Mouse (Mus musculus): ENCODE results near the gene Chst11.

Gene Chst11

GRCm38 (mm10) chr10:83131884-83132283, 146.6 kb downstream of the Chst11 start:
- in situ Hi-C loops (cut with MboI; ENCODE audit: unreplicated experiment in 2 of 2): no loop called here

GRCm38 (mm10) chr10:83133866-83134570, 148.7 kb downstream of the Chst11 start:
- in situ Hi-C loops (cut with MboI; ENCODE audit: unreplicated experiment in 2 of 2): no loop called here

GRCm38 (mm10) chr10:83134896-83135295, 149.6 kb downstream of the Chst11 start:
- in situ Hi-C loops (cut with MboI; ENCODE audit: unreplicated experiment in 2 of 2): no loop called here

- in situ Hi-C loops (cut with MboI; ENCODE audit: unreplicated experiment in 2 of 2): no loop called here
Measured at GRCm38 (mm10) chr10:83135963-83136362, 150.7 kb downstream of the Chst11 start.

GRCm38 (mm10) chr10:83137103-83137502, 151.8 kb downstream of the Chst11 start:
- in situ Hi-C loops (cut with MboI; ENCODE audit: unreplicated experiment in 2 of 2): no loop called here

GRCm38 (mm10) chr10:83139276-83139675, 154.0 kb downstream of the Chst11 start:
- in situ Hi-C loops (cut with MboI; ENCODE audit: unreplicated experiment in 2 of 2): no loop called here

- in situ Hi-C loops (cut with MboI; ENCODE audit: unreplicated experiment in 2 of 2): no loop called here
Measured at GRCm38 (mm10) chr10:83140258-83140936, 155.1 kb downstream of the Chst11 start.

- in situ Hi-C loops (cut with MboI; ENCODE audit: unreplicated experiment in 2 of 2): no loop called here
Measured at GRCm38 (mm10) chr10:83141434-83141833, 156.1 kb downstream of the Chst11 start.

- in situ Hi-C loops (cut with MboI; ENCODE audit: unreplicated experiment in 2 of 2): no loop called here
Measured at GRCm38 (mm10) chr10:83143049-83143448, 157.8 kb downstream of the Chst11 start.

- in situ Hi-C loops (cut with MboI; ENCODE audit: unreplicated experiment in 2 of 2): no loop called here
Measured at GRCm38 (mm10) chr10:83145836-83146235, 160.5 kb downstream of the Chst11 start.

GRCm38 (mm10) chr10:83149342-83150178, 164.3 kb downstream of the Chst11 start:
- in situ Hi-C loops (cut with MboI; ENCODE audit: unreplicated experiment in 2 of 2): no loop called here

GRCm38 (mm10) chr10:83150587-83150986, 165.3 kb downstream of the Chst11 start:
- in situ Hi-C loops (cut with MboI; ENCODE audit: unreplicated experiment in 2 of 2): no loop called here

- in situ Hi-C loops (cut with MboI; ENCODE audit: unreplicated experiment in 2 of 2): no loop called here
Measured at GRCm38 (mm10) chr10:83151362-83151761, 166.1 kb downstream of the Chst11 start.

GRCm38 (mm10) chr10:83151896-83152685, 166.8 kb downstream of the Chst11 start:
- in situ Hi-C loops (cut with MboI; ENCODE audit: unreplicated experiment in 2 of 2): no loop called here

- in situ Hi-C loops (cut with MboI; ENCODE audit: unreplicated experiment in 2 of 2): no loop called here
Measured at GRCm38 (mm10) chr10:83152723-83153122, 167.4 kb downstream of the Chst11 start.

- in situ Hi-C loops (cut with MboI; ENCODE audit: unreplicated experiment in 2 of 2): no loop called here
Measured at GRCm38 (mm10) chr10:83153374-83153773, 168.1 kb downstream of the Chst11 start.

- in situ Hi-C loops (cut with MboI; ENCODE audit: unreplicated experiment in 2 of 2): no loop called here
Measured at GRCm38 (mm10) chr10:83153887-83154286, 168.6 kb downstream of the Chst11 start.

GRCm38 (mm10) chr10:83157289-83157688, 172.0 kb downstream of the Chst11 start:
- in situ Hi-C loops (cut with MboI; ENCODE audit: unreplicated experiment in 2 of 2): no loop called here

GRCm38 (mm10) chr10:83158322-83158721, 173.0 kb downstream of the Chst11 start:
- in situ Hi-C loops (cut with MboI; ENCODE audit: unreplicated experiment in 2 of 2): no loop called here

- in situ Hi-C loops (cut with MboI; ENCODE audit: unreplicated experiment in 2 of 2): no loop called here
Measured at GRCm38 (mm10) chr10:83159229-83159628, 173.9 kb downstream of the Chst11 start.
